Mouse (Mus musculus) c-Kit-negative CD71-positive TER-119-positive erythroid progenitor cells, embryonic 14.5 days (primary cell): ENCODE data around the gene Hprt.
"Not testable (repeated sequence)": the region's sequence is repeated elsewhere in the genome, so short reads cannot be mapped to it uniquely, and the experiment has no call there.

Experiments
- DNase-seq: peaks from one replicate; pipeline ENCODE4 v3.0.0-alpha.2; 2013; ENCODE audit warnings: low read depth, low spot score

Hprt gene

DNA sequence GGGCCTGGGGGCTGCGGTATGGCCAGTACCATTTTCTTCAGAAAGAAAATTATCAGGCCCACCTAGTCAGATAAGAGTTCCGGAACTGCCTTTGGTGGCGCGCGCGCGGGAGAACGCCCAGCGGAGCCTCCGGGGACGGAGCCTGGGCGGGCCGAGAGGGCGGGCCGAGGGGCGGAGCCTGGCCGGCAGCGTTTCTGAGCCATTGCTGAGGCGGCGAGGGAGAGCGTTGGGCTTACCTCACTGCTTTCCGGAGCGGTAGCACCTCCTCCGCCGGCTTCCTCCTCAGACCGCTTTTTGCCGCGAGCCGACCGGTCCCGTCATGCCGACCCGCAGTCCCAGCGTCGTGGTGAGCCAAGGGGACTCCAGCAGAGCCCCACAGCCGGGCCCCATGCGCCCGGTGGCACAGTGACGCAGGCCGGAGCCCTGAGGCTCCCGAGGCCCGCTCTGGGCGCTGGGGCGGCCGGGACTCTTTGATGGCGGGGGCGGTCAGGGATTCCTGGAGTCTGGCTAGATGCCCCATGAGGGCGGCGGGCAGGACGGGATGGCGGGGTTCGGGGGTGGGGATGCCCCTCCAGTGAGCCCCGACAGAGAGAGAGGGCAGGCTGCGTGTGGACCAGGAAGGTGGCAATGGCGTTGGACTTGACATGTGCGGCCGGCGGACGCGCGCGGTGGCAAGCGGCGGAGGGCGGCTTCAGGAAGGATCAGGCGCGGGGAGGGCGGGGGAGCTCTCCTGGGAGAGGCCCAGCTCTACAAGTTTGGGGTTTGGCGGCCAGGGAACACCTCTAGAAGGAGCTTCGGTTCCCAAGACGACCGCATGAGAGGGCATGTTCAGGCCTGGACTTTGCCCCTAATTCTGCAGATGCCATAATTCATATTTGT is at the start of gene Hprt:
Hprt (plus strand) TSS at position 233 of the 879 bp plus-strand sequence.
- DNase-seq = peak; percentile 72

DNA sequence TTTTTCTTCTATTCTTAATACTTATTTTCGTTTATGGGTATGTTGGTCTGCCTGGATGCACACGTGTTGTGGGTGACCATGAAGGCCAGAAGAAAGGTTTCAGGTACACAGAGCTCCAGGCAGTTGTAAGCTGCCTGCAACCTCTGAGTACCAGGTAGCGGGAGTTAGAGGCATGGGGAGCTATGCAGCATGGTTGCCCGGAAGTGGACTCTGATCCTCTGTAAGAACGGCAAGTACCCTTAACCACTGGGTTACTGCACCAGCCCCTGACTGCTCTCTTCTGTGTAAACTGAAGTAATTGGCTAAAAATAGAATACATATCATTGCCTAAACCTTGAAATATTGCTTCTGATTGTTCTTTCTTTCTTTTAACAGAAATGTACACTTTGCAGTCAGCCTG is 42.4 kb upstream of the Hprt start:
- no peak for DNase-seq

DNA sequence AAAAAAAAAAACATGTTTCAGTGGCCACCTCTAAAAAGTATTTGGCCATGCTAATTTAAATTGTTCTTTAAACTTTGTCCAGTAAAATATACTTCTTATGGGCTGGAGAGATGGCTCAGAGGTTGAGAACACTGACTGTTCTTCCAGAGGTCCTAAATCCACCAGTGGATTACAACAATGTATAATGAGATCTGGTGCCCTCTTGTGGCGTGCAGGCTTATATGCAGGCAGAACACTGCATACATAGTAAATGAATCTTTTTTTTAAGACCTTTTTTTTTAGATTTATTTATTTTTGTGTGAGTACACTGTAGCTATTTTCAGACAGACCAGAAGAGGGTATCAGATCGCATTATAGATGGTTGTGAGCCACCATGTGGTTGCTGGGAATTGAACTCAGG is 38.2 kb upstream of the Hprt start:
- DNase-seq = no peak

DNA sequence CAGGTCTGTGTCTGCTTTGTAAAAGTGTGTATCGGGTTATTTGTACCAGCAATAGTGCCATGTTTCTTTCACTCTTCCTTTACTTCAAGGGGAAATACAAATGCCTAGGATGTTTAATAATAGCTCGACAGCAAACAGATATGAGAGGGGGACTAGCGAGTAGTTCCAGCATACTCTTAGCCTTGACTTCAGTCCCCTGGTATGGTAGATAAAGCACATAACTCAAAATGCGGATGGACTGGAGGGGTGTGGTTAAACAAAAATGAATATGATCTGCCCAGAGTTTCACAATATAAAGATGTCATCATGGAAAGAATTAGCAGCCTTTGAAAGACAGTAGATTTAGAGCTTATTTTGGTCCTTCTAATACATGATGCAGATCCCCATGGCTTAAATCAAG is 31.0 kb upstream of the Hprt start:
- DNase-seq = no peak

DNA sequence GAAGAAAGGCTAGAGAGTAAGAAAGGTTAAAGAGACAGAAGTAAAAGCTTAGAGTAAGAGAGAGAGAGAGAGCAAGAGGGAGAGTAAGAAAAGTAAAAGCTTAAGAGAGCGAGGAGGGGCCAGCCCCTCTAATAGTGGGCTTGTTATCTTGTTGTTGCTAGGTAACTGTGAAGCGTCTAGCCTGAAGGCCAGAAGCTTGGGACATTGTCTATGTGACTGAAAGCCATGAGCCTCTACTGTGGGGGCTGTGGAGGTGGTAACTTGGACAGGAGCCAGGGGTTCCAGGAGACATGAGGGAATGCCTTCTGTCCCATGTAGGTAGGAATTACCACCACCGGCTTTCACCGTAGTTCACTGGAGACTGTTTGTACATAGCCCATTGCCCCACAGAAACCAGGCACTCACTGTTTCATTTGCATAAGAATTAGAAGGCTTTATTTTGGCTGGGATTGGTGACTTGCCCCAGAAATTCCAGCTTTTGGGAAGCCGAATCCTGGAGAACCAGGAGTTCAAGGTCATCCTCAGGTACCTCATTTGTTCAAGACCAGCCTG is 26.3 kb upstream of the Hprt start:
- DNase-seq = no peak

DNA sequence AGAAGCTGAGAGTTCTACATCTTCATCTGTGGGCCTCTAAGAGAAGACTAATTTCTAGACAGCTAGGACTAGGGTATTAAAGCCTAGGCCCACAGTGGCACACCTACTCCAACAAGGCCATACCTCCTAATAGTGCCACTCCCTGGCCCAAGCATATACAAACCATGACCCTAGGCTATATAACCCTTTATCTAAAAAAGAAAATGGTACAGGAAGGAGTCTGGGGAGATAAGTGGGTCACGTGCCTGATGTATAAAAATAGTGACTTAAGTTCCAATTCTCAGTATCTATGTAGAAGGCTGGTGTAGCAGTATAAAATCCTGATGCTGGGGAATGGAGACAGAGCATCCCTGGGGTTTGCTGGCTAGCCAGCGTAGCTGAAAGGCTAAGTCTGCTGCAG is 22.8 kb upstream of the Hprt start:
- DNase-seq = no peak

DNA sequence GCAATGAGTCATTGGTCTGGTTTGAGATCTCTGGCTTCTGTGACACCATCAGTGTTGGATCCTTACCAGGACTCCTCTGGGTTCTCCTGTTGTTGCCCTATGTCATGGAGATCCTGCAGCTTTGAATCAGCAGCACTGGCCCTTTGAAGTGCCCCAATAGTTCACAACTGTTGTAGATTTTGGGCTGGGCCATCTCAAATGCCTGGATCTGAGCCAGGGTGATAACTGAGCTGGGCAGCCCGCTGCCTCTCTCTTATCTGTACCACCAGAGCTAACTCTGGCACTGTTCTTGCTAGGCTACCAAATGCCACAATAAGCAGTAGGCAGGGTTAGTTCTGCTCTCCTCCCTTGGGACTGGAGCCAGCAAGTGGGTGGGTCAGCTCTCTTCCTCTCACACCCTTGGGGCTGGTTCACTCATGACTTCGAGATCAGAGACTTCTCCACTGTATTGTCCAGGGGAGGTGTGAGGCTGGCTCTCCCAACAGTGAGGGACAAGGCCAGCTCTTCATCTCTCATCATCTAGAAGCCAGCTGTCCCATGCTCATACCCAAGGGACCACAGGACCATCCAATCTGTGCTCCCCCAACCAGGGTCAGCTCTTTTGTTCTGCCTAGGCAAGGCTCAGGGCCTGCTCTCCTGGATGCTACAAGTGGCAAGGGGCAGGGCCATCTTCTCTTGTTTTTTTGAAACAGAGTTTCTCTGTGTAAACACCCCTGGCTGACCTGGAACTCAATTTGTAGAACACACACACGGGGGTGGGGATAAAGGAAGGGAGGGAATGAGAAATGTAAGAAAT is 16.5 kb upstream of the Hprt start:
- DNase-seq = peak; percentile 70

DNA sequence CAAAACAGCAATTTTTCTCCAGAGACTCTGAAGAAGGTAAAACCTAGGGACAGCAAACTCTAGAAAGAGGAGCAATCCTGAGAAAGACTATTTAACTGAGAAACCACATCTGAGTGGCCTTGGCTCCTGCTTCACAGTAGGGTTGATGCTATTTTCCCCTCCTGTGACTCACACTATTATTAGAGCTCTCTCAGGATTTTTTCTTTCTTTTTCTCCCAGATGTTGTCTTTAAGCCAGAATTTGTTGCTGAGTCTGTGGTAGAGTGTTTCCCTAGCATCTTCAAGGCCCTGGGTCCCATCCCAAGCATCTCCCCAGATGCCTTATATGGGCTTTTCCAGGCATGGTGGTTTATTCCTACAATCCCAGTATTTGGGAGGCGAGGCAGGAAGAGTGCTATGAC is 15.8 kb upstream of the Hprt start:
- DNase-seq = no peak

DNA sequence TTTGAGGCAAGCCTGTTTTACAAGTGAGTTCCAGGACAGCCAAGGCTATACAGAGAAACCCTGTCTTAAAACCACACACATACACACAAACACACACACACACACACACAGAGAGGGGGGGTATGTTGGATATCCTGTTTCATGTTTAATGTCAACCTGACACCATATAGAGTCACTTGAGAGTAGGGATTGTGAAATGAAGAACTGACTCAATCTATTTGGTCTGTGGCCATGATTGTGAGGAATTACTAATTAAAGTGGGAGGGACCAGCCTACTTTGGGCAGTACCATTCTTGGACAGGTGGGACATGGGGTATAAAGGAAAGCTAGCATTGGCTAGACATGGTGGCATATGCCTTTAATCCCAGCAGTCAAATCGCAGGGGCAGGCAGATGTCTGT is 15.3 kb upstream of the Hprt start:
- no peak for DNase-seq

DNA sequence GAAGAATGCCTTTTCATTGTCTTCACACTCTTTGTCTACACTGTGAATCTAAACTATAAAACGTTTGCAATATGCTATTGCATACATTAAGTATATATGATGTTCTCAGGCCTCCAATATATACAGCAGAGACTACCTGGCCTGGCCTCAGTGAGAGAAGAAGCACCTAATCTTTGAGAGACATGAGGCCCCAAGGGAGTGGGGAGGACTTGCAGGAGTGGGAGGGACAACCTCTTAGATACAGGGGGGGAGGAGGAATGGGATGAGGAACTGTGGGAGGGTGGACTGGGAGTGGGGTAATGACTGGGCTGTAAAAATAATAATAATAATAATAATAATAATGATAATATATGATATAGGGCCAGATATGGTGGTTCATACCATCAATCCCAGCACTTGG is 9.4 kb upstream of the Hprt start:
- DNase-seq = no peak

DNA sequence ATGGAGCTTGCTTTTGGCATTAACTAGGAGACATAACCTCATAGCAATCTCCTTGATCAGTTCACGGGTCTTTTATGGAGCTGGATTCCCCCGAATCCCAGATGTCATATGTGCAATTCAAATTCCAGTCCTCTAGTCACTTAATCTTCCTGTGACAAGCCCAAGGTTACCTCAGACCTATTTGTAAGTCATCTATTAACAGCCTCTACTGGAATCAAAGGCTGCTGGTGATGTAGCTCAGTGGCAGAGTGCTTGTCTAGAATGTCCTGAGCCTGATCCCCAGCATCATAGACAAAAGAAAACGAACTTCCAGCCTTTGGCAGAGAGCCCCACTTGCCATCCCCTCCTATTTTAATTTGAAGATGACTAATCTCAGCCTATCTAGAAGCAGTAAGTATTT is 6.6 kb upstream of the Hprt start:
- DNase-seq = no peak

DNA sequence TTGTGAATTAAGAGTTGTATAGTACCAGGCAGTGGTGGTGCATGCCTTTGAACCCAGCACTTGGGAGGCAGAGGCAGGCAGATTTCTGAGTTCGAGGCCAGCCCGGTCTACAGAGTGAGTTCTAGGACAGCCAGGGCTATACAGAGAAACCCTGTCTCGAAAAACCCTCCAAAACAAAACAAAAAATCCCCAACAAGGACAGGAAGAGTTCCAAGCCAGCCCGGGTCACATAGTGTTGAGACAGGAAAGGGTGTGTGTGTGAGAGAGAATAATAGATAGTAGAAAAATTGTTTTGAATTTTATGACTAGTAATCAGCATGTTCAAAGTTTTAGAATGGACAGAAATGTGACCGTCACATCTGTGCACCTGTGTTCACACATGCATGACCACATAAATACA is 6.8 kb downstream of the Hprt start:
- not testable (repeated sequence) for DNase-seq

DNA sequence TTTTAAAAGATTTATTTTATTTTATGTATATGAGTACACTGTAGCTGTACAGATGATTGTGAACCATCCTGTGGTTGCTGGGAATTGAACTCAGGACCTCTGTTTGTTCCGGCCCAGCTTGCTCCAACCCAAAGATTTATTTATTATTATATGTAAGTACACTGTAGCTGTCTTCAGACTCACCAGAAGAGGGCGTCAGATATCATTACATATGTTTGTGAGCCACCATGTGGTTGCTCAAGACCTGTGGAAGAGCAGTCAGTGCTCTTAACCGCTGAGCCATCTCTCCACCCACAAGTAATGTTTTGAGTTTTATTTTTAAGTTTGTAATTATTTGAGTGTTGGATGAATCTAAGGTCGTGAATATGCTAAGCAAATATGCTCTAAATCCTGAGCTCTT is 16.9 kb downstream of the Hprt start:
- not testable (repeated sequence) for DNase-seq

DNA sequence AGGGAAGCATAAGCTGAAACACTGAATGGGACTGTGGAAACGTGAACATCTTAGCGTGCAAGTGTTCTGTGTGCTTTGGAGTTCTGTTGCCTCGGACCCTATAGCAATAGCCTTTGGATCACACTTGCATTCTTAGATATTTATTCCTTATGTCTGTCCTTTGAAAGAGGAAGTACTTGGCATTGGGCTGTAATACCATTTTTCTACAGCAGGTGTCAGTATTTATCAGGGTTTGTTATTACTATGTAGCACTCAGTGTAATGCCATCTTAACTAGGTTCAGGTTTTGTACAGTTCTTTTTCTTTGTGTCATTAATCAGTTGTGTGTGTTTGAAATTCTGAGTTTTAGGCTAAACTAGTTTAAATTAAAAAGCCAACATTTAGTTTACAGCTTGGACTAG is 18.1 kb downstream of the Hprt start:
- DNase-seq = peak; percentile 59

DNA sequence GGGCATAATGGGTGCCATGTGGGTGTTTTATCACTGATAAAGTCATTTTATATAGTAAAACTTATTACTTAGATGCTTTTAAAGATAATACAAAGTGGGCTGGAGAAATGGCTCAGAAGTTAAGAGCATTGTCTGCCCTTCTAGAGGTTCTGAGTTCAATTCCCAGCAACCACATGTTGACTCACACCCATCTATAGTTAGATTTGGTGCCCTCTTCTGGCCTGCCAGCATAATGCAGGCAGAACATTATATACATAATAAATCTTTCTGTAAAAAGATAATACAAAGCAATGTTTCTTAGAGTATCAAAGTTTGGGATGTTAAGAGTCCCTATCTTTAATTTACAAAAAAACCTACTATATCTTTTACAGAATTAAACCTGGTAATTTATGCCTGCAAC is 27.6 kb downstream of the Hprt start:
- no peak for DNase-seq

DNA sequence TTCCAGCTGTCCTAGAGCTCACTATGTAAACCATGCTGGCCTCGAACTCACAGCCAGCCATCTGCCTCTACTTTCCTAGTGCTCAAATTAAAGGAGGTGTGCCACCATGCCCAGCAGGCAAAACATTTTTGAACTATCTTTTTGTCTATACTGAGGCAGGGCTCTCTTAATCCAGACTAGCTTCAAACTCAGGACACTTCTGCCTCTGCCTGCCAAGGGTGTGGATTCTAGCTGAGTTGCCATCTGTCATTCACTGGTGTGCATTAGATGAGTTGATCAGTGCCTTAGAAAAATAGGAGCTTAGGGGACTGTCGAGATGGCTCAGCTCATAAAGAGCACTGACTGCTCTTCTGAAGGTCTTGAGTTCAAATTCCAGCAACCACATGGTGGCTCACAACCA is 35.1 kb downstream of the Hprt start:
- DNase-seq = no peak

DNA sequence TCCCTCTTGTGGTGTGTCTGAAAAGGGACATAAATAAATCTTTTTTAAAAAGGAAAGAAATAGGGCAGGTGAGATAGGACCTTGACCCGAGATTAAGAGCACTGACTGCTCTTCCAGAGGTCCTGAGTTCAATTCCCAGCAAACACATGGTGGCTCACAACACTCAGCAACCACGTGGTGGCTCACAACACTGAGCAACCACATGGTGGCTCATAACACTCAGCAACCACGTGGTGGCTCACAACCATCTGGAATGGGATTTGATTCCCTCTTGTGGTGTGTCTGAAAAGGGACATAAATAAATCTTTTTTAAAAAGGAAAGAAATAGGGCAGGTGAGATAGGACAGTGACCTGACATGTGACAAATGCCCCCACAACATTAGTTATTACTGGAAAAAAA is 36.3 kb downstream of the Hprt start:
- DNase-seq = not testable (repeated sequence)

DNA sequence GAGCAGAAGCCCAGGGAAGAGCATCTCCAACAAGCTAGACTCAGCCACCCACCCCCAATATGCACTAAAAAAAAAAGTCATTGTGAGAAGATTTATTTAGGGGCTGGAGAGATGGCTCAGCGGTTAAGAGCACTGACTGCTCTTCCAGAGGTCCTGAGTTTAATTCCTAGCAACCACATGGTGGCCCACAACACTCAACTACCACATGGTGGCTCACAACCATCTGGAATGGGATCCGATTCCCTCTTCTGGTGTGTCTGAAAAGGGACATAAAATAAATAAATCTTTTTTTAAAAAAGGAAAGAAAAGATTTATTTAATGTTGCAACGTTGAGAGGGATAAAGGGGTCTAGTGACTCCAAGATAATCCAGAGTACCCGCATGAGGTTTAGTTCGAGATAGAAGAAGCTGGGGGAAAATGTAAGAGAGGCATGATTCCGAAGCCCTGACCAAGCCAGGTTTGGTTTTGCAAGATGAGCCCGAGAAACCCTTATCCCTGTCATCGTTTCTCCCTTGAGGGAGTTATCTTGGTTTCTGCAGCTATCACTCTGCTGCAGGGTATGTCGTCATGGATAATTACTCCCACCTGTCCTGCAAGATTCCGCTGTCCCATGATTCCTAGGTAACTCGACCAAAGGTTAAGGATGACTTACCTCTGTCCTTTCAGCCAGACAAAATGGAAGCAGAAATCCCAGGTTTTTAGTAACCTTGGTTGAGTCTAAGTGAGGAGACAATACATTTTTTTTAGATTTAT is 37.7 kb downstream of the Hprt start:
- no peak for DNase-seq

DNA sequence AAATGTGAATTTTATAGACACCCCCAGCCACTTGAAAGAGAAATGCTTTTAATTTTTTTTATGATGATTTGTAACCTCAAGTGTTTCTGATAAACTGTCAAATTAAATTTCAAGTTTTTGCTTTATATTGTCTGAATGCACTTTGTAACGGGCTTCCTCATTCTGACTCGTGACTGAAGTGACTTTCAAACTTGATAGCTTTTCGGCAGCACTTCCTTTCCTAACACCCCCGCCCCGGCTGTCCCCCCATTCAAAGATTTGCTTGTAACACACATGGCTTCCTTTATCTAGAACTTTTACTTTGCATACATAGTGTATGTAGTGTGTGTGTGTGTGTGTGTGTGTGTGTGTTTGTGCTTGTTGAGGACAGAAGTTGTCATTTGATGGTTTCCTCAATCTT is 41.6 kb downstream of the Hprt start:
- DNase-seq = no peak

DNA sequence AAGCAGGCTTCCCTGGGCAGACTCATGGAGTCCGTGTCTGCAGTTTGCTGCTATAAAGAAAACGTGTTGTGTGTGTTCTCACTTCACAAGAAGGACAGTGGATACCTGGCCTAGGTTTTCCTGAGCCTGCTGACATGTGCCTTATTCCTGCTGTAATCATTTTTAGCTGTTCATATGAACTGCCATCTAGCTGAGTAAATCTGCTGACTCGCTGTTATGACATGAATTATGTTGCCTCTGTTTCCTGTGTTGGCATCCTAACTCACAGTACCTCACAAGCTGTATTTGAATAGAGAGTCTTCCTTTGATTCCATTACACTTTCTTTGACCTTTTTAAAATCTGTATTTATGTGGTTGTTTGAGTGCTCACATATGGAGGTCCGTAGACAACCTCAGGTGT is 50.3 kb downstream of the Hprt start:
- no peak for DNase-seq

DNA sequence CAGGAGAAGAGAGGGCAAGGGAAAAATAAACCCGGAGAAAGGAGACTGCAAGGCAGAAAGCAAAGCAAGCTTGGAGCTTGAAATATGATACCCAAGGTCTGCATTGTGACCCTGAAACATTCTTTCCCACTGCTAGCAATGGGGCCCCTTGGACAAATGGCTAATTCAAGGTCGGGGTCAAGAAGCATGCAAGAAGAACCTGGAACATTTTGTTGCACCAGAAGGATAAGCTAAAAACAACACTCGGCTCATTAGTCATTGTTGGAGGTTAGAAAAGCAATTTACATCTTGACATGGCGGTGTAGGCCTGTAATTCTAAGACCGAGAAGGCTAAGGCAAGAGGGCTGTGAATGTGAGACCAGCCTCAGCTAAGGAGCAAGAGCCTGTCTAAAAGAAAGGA is 51.7 kb downstream of the Hprt start:
- DNase-seq = no peak

DNA sequence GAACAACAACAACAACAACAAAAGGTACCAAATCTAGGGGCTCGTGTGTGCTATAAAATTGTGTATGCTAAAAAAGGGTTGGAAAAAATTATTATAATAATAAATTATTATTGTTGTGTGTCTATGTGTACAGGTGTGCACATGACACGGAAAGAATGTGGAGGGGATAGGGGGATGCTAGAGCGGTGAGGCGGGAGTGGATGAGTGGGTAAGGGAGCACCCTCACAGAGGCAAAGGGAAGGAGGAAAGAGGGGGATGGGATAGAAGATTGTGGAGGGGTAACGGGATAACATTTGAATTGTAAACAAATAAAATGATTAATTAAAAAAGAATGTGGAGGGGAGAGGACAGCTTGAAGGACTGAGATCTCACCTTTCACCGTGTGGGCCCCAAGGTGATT is 52.2 kb downstream of the Hprt start:
- no peak for DNase-seq
